Mouse (Mus musculus) layer of hippocampus, adult 18-20 months (tissue): ENCODE measurements around the gene Camta1. TPM values are rescaled to one million over a fixed set of nuclear protein-coding genes. Genes with fewer than 3 reads are reported as not detected.
A peak's percentile ranks its signal among the peaks of the same experiment; 100 is the strongest.

ENCODE experiments used
- DNase-seq, 2 experiments: peaks; one replicate each; pipeline ENCODE4 v3.0.0; 2022; ENCODE audit warnings: low spot score in 2 of 2
- total RNA-seq, 2 experiments: library from RNA; stranded (reverse); gene quantifications; 2 replicates each; pipeline ENCODE4 v1.2.3; 2021

The Camta1 gene
- total RNA-seq, 2 experiments from 2014 or later = 279 to 302 TPM

DNA sequence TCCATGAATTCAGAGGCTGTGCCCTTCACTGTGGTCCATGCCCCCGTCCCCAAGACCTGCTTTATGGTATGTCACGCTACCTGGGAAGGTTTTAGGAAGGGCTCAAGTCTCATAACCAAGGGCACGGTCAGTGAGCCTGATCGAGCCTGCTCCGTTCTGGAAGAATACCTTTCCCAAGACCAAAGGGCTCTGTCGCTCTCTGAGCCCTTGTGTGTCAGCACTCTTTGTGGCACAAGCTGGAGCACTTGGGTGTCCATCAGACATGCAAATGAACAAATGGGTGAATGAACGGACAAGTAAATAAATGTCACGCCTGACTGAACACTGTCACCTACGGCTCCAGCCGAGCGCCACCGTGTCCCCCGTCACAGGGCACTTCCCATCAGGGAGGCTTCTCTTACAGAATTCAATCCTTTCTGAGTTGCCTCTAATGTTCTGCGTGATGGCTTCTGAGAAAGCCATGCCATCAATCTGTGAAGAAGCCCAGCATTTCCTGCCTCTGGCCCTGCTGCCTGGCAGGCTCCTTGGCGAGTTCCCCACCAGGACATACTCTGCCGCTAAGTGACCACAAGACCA, 386.7 kb downstream of the Camta1 start:
- DNase-seq = no peak

DNA sequence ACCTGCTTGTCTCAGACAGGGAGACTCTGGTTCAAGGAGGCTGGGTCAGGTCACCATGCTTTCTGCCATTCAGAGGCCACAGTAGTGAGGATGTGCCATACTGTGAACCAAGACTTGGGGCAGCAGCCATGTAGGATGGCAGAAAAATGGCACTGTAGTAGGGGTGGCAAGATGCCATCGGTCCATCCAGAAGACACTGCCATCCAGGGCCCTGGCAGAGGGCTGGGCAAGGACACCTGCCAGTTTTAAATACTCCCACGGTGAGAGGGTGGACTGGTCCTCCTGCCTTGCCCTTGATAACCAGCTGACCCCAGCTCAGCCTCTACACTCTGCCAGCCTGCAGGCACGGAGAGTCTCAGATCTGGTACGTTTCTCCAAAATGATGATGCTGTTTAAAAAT, 389.8 kb downstream of the Camta1 start:
- no peak for DNase-seq

GRCm38 (mm10) chr4:151468381-151468780, 393.3 kb downstream of the Camta1 start:
- DNase-seq = no peak

DNA sequence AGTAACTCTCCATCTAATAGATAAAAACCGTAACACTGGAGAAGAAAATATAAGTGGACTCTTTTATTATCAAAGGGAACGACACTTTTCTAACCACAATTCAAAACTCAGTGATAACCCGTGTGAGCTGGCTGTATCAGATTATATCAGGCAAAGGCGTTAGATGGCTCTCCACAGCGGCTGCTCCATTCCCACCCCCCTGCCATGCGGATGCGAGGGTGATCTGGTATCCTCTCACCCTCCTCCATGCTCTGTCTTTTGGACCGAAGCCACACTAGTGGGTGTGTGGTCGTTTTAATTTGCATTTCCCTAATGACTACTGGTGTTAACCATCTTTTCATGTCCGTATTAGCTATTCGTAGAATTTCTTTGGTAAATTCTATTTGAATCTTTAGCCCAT, 403.0 kb downstream of the Camta1 start:
- peak in 1 of 2 experiments; percentile 10 for DNase-seq

DNA sequence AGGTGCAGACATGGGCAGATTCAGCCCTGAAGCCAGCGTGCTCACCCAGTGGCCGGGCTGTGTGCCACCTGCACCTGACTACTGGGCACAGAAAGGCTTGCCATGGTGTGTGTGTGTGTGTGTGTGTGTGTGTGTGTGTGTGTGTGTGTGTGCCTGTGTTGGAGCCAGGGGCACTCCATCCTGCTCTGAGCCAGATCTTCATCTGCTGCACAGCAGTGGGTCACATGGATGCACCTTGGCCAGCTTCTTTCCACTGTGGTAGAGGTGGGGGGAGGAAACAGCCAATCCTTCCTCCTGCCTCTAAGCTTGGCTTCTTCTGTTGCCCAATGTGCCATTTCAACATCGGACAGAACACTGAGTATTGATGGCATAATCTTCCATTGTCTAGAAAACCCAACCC, 407.1 kb downstream of the Camta1 start:
- DNase-seq = no peak

DNA sequence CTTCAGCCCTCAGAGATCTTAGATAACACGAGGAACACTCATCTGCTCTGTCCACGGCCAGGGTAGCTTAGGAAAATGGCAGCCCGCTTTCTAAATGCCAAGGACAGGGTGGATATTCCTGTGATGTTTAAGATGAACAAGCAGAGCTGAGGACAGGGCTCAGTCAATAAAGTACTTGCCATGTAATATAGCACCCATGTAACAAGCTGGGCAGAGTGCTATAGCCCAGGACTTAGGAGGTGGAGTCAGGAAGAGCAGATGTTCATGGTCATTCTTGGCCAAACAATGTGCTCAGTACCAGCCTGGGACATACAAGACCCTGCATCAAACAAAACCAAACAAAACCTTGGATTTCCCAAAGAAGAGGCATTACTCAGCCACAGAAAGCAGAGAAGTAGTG, 407.6 kb downstream of the Camta1 start:
- DNase-seq = no peak

- no peak for DNase-seq
Observed at GRCm38 (mm10) chr4:151451885-151452284, 409.8 kb downstream of the Camta1 start.

DNA sequence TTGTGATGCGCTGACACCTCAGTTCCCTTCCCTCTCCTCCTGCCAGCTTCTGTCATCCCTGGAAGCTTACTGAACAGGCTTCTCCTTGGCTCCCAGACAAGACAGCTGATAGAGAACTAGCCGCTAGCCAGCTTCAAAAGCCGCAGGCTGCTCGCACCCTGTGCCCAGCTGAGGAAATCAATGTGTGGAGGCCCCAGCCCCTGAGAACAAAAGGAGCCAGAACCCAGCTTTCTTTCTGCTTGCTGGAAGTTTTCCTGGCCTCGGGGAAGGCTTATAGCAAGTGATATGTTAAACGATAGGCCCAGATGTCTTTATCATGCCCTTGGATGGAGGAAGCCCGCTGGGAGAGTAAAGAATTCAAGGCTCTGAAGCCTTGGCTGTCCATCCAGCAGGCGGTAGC, 411.7 kb downstream of the Camta1 start:
- DNase-seq = no peak

DNA sequence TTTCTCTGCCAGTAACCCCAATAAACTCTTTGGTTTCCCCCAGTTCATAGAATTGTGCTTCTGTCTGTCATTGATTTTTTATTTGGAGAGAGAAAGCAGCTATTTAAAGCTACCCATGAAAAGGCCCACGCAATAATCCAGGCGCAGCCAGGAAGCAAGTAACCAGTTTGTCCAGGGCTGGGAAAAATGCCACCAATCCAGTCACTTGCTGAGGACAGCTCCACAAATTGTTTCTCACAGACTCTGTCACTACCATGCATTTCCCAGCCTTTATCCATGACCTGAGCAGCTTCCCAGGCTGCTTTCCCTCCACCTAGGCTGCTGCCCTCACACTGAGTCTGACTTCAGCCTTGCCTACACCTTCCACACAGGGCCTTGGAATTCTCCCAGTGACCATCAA, 413.3 kb downstream of the Camta1 start:
- peak; percentile 16 to 53 for DNase-seq

DNA sequence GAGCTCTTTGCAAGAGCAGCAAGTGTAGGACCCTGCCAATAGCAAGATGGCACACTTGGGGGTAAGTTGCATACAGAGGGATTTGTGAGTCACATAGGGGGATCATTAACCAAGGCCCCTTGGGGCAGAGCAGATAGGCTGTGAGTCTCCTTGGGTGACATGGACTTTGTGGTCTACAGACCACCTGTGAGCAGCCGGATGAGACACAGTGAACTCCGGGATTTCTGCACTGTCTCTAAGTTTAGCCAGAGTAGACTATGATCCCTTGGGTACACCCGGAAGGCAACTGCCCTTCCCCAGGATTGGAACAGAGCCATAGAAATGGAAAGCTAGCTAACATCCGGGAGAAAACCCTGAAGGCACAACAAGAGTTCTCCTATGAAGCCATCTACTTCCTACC, 417.0 kb downstream of the Camta1 start:
- no peak for DNase-seq

- DNase-seq = no peak
Observed at GRCm38 (mm10) chr4:151438561-151438960, 423.1 kb downstream of the Camta1 start.

GRCm38 (mm10) chr4:151437859-151438258, 423.8 kb downstream of the Camta1 start:
- no peak for DNase-seq

GRCm38 (mm10) chr4:151425133-151425532, 436.5 kb downstream of the Camta1 start:
- DNase-seq = no peak

GRCm38 (mm10) chr4:151422922-151423321, 438.8 kb downstream of the Camta1 start:
- no peak for DNase-seq

GRCm38 (mm10) chr4:151422361-151422760, 439.3 kb downstream of the Camta1 start:
- no peak for DNase-seq

DNA sequence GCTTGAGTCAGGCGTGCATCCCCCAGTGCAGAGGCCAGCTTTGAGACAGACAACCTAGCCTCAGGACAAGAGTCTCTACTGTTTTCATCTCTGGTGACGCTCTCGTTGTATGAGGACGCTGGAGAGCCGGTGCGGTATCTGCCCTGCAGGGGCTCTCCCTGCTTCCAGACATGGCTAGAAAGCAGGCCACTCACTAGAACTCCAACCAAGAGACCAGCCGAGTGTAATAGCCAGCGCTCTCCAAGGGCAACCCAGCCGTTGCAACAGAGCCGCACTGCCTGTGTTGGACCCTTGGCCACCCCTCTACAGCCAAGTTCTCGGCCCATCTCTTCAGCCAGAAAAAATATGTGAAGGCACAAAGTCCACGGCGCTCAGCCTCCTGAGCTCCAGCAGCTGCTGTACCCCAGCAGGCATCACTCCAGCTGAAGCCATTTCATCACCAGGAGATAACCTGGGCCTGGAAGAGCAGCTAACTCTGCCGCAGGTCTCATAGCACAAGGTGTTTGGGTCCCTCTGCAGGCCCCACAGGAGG, 443.3 kb downstream of the Camta1 start:
- DNase-seq = no peak

DNA sequence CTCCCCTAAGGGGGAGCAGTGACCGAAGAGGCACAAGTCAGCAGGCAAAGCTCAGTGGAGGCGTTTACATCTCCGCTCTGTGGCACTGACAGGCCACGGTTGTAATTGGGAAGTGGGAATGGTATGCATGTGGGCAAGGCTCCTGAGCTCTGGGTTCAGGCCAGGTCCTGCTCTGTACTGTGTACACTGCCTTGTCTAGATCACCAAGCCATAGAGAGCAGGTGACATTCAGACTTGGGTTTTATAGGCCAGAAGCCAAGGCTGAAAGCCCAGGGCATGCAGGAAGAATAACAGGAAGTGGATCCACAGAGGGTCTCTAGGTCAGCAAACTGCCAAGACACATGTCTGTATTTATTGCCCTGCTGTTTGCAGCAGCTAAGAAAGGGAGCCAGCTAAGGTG, 445.9 kb downstream of the Camta1 start:
- DNase-seq = no peak

DNA sequence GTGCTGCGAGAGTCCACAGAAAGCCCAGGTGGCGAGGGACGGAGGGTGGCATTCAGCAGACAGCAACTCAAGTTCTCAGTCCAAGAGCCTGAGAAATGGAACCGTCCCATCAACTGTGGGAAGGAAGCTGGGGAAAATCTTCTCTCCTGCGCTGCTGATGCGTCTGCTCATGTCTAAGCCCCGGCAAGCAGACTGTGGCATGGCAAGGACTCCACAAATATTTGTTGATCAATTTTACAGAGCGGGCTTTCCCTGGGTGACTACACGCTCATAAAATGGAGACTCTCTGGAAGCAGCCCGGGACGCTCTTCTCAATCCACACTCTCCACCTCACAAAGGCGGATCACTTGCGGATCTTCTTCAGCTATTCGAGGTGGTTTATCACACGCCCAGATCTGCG, 446.3 kb downstream of the Camta1 start:
- DNase-seq = no peak

DNA sequence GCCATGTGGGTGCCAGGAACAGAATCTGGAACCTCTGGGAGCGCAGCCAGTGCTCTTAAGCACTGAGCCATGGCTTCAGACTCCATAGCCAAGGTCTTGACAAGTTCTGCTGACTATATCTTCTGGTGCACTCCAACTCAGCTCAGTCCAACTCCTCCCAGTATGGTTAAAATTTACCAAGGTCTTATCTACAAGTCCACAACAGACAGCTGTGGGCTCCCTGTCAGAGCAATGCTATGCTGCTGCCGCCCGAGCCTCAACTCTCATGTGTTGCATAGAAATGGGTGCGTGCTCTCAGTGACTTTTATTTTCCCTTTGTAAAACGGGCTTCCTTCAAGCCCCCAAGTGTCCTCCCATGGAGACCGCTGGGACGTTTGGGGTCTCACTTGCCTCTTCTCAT, 446.7 kb downstream of the Camta1 start:
- DNase-seq = no peak

DNA sequence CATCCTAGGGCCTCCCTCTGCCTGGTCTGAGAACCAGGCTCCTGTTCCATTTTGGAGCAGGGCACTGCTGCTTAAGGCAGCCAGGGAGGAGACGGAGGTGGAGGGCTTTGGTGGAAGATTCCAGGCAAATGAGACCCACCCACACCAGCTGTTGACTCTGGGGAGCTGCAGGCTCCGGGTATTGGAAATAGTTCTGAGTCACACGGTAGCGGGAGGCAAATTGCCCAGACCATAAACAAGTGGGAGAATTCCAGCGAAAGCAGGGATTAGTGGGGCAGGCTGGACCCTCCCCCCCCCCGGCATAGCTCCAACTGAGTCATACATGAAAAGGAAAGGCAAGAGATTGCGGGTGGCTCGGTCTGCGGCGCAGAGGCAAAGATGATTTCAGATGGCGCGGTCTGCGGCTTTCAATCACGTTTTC, 450.0 kb downstream of the Camta1 start:
- peak; percentile 79 to 87 for DNase-seq

- peak in 1 of 2 experiments; percentile 41 for DNase-seq
Observed at GRCm38 (mm10) chr4:151411016-151411415, 450.7 kb downstream of the Camta1 start.

DNA sequence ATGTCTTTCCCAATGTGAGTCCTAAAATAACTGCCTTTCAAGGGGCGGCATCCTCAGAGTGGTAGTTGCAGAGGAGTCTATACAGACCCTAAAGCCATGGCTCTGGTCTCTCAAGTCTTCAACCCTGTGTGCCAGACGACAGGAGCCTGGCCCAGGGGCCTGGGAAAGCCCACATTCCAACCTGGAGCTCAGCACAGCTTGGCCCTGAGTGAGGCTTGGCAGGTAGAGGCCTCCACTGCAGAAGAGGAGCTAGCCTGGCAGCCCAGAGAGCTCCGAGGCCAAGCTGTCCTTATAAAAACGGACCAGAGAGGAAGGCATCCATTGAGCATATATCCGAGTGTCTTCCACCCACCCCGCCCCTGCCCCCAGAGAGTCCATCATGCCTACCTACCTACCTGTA, 452.4 kb downstream of the Camta1 start:
- no peak for DNase-seq

- DNase-seq = no peak
Observed at GRCm38 (mm10) chr4:151408811-151409210, 452.9 kb downstream of the Camta1 start.

GRCm38 (mm10) chr4:151408246-151408645, 453.4 kb downstream of the Camta1 start:
- no peak for DNase-seq
